Mouse (Mus musculus) CD8-positive naive resting alpha-beta T cell, adult 2 months (primary cell): Measurements from ENCODE around the gene Artn.

Source experiments
- DNase-seq, 2 experiments: peaks; one replicate each; pipeline ENCODE4 v3.0.0; 2022; ENCODE audit warnings: low read depth in 2 of 2, low spot score in 2 of 2

The Artn gene

GRCm38 (mm10) chr4:117929391-117929881, at the start of gene Artn:
TSS of gene Artn (minus strand) at chr4:117929763.
- DNase-seq, result no peak

- DNase-seq, result no peak
These were observed 49.6 kb upstream of the Artn start for GRCm38 (mm10) chr4:117979181-117979580.

DNA sequence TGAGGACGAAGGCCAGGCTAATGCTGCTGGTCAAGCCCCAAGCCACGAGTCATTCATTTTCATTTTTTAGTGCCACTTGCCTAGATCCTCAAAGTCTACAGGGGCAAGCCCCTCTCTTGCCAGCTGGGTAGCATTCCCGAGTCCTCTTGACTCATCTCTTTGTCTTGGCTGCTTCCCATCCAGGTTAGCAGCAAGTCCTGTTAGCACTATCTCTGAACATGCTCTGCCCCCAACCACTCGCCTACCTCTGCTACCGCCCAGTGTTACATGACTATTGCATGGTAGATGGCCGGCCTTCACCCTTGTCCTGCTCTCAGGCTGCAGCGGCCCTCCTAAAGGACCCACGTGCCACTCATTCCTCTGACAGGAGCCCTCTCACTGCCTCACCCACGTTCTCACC, 48.7 kb upstream of the Artn start:
- no peak for DNase-seq

GRCm38 (mm10) chr4:117977841-117978240, 48.3 kb upstream of the Artn start:
- DNase-seq, result no peak

GRCm38 (mm10) chr4:117977371-117977770, 47.8 kb upstream of the Artn start:
- DNase-seq, result no peak

DNA sequence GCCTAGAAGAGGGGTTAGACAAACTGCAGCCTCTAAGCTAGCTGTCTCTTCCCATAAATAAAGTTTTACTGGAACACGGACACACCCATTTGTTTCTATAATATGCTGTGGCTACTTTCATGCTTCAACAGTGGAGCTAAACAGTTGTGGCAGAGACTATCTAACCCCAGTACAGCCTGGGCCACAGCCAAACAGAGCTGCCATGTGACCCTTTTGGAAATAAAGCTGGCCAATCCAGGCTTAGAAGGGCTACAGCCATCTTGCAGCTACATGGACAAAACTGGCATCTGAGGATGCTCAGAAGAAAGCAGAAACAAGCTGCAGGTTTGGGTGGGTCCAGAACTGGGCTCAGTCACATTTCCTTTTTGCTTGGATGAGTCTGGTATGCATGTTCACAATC, 46.3 kb upstream of the Artn start:
- no peak for DNase-seq

DNA sequence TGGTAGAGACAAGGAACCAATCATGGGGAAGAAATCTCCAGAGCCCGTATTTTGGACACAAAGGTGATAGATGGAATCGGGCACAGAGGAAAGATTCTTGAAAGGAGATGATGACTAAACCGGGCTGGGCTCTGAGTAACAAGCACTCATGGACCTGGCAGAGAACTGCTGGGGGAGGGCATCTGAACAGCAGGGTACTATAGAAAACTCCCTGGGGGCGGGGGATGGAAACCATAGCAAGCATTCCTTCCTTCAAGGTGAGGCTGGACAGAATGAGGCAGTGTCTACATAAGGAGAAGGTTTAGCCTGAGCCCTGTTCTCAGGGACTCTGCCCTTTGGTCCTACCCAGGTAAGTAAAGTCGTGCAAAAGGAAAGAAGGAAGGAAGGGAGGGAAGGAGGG, 45.2 kb upstream of the Artn start:
- DNase-seq, result no peak

- DNase-seq, result no peak
These were observed 43.4 kb upstream of the Artn start for GRCm38 (mm10) chr4:117972999-117973398.

DNA sequence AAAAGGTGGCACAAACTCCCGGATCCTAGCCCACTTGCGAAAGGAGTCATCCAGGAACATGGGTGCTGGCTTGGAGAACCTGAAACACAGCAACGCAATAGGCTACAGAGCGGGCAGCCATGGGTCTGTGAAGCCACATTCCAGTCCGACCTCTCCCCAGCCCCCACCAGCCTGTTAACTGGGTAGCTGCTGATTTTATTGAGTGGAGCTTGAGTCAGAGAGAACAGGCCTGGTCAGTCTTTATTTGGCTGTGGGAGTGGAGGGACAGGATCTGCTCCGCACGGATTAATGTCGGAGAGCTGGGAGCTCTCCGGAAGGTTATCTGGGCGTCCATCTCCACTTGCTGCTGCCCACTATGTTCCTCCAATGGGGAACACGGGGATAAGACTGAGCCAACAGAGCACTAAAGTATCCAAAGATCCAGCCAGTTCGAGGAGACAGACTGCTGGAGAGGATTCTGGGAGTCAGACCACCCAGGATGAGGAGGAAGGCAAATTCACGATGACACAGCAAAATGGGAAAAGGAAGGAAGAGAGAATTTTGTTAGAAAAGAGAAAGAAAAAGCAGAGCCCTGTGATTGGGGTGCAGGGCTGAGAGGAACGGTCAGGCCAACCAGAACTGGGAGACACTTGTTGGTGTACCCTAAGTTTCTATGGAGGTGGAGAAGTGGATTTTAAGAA, 34.9 kb upstream of the Artn start:
- no peak for DNase-seq

DNA sequence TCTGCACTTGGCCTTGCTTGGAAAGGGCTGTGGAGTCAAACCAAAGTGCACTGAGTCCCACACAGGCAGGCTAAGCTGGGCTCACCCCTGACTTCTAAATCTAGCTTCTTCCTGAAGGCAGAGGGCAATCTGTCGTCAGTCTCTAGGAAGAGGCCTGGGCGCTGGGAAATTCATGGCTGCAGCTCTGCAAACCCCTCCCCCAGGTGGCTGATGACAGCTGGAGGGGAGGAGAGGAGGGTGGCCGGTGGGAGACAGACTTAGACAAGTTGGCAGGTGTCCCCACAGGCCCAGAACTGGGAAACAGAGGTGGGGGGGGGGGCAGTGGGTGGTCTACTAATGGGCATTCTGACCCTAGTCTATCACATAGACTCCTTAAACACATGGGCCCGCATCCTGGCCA, 27.9 kb upstream of the Artn start:
- DNase-seq, result no peak

- no peak for DNase-seq
These were observed 17.9 kb upstream of the Artn start for GRCm38 (mm10) chr4:117947493-117947892.

GRCm38 (mm10) chr4:117946639-117947305, 17.2 kb upstream of the Artn start:
- no peak for DNase-seq

DNA sequence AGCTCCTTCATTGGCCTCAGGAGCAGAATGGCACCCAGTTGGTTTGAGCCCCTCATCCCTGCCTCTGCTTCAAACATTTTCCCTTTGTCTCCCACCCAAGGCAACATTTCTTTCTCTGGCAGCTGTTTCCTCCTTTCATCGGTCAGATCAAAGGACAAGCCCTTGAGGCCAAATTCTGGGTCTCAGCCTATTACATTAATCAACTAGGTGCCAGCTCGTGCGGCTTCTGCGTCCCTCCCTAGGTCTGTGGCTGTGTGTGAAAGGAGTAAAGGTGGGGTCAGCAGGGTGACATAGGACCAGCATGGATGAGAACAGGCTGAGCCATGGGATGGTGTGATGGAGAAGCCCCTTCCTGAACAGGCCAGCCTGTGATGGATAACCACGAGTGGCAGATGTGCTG, 13.8 kb upstream of the Artn start:
- DNase-seq, result no peak

GRCm38 (mm10) chr4:117936964-117937363, 7.4 kb upstream of the Artn start:
- DNase-seq, result no peak

GRCm38 (mm10) chr4:117934081-117934480, 4.5 kb upstream of the Artn start:
- DNase-seq, result no peak

- no peak for DNase-seq
These were observed 3.7 kb upstream of the Artn start for GRCm38 (mm10) chr4:117933248-117933647.

DNA sequence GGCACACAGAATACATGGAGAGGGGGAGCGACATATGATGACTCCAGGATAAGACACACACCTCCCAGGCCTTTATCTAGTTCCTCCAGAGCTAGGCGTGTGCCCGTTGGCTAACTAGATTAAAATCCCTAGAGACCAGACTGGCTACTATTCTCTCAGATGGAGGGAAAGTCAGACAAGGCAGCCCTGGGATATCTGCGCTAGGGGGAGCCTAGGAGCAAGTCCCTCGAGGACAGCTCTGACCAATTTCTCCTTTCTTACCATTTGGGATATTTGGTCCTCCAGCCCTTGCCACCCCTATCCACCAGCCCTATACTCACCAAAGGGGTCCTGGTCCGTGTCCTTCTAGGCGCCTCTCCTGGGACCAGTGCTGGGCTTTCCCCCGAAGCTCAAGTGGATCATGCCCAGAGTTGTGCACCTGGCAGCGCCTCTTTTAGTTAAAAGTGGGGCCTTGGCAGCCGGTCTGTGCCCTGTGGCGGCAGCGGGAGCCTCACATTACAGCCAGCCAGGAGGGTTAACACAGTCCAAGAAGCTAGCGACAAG, 793 bp downstream of the Artn start:
- DNase-seq, result no peak

DNA sequence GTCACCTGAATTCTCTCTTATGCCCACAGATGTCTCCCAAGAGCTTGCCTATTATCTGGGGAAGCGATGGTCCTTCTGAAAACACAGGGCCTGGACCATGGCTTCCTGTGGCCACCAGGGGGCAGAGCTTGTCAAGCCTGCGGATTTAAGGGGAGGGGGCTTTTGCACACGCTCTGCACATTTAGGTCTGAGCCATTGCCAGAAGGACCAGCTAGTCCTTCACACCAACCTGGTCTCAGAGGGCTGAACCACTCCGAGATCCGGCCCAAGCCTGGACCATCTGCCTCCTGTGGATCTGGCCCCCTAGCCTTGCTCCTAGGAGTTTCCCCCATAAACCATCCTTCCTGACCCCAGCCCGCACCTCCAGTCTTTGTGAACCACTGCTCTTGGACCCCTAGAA, 1.3 kb downstream of the Artn start:
- DNase-seq, result no peak

DNA sequence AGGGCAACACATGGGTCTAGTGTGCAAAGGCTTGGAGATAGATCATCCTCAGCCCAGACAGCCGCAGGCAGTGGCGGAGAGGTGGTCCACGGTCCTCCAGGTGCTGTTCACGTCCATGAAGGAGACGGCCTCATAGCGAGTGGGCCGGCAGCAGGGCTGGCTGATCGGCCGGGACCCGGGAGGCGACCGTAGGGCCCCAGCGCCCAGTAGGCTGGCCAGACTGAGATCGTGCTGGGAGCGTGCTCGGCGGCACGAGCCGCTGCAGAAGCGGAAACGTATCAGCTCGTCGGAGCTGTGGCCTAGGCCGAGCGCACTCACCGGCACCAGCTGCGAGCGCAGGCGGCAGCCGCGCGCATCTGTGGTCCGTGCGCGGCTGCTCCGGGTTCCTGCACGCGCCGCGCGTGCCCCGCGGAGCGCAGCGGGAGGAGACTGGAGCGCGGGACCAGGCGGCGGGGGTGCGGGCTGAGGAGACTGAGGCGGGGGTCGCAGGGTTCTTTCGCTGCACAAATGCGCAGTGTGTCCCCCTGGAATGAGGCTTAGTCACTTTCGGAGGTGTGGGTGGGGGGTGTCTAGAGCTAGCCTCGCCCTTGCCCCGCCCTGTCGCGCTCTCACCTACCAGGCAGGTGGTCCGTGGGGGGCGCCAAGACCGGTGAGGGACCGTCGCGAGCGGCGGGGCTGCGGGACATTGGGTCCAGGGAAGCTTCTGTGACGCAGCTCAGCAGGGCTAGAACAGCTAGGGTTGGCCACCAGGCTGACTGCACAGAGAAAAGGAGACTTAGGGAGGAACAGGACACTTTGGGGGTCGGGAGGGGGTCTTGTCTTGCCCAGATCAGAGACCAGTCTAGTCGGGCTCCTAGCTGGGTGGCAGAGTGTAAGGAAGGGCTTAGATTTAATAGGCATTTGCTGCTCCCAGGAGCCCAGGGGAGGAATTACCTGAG, 2.7 kb downstream of the Artn start:
- no peak for DNase-seq

DNA sequence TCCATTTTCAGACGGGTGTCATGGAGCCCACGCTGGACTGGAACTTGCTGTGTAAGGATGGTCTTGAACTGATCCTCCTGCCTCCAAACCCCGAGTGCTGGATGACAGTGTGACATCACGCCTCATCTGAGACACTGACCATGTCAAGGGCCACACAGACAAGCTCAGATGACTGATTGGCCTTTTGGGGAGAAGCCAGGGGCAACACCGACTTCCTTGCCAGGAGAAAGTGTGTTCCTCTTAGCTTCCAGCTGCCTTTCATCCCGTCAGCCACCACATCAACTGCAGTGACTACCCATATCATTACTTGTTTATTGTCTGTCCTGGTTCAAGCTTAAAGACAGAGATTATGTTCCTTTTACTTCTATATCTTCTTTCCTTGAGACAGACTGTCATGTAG, 4.6 kb downstream of the Artn start:
- no peak for DNase-seq

GRCm38 (mm10) chr4:117923450-117923849, 6.1 kb downstream of the Artn start:
- DNase-seq, result no peak
